Mouse (Mus musculus): ENCODE data around the gene Mast1. TPM values are rescaled to one million over a fixed set of nuclear protein-coding genes. Genes with fewer than 3 reads are reported as not detected.

Gene Mast1
- polyA plus RNA-seq, 1 experiment from 2014 or later = 3.8 TPM

GRCm38 (mm10) chr8:84925557-84925956 lies 11.6 kb downstream of the Mast1 start:
- Histone ChIP-seq H3K4me1 (peaks cover 15% of the 10 kb centered on the region), H3K27me3 (ENCODE audit: poor library complexity, severe bottlenecking) (peaks cover 50% of the 10 kb centered on the region), H3K4me3 (no peak overlapping the region), H3K9me3 (no peaks in the 10 kb centered on the region), H3K36me3 (replicated peaks) (no peaks in the 10 kb centered on the region; the same call in 1 of the 2 replicates), H3K27ac (no peak overlapping the region)
- DNase-seq (ENCODE audit: extremely low spot score, low spot score) = no peak
- 82% methylated on average over 7 of the region's 7 CpGs for WGBS

- 80% methylated on average over 2 of the region's 2 CpGs for WGBS
- Histone ChIP-seq H3K36me3 (replicated peaks) (peaks cover 3% of the 10 kb centered on the region; the same call in 1 of the 2 replicates), H3K27ac (no peak overlapping the region), H3K4me3 (no peak overlapping the region), H3K27me3 (ENCODE audit: poor library complexity, severe bottlenecking) (peaks cover 42% of the 10 kb centered on the region), H3K9me3 (no peaks in the 10 kb centered on the region), H3K4me1 (peaks cover 6% of the 10 kb centered on the region)
- DNase-seq (ENCODE audit: extremely low spot score, low spot score) = no peak
Measured at GRCm38 (mm10) chr8:84921596-84921995, 15.6 kb downstream of the Mast1 start.

- no peak for DNase-seq (ENCODE audit: extremely low spot score, low spot score)
- 96% methylated on average over 15 of the region's 15 CpGs for WGBS
- H3K4me1 ChIP-seq = peaks cover 9% of the 10 kb centered on the region
- peaks cover 58% of the 10 kb centered on the region for H3K27me3 ChIP-seq (ENCODE audit: poor library complexity, severe bottlenecking)
- H3K27ac ChIP-seq = no peak overlapping the region
- no peak overlapping the region for H3K4me3 ChIP-seq
- peaks cover 8% of the 10 kb centered on the region; the same call in 1 of the 2 replicates for H3K36me3 ChIP-seq (replicated peaks)
- peaks cover 4% of the 10 kb centered on the region; the same call in 1 of the 2 replicates for H3K9me3 ChIP-seq
Measured at GRCm38 (mm10) chr8:84918646-84919045, 18.5 kb downstream of the Mast1 start.

- Histone ChIP-seq H3K36me3 (replicated peaks) (peaks cover 8% of the 10 kb centered on the region; the same call in 1 of the 2 replicates), H3K27me3 (ENCODE audit: poor library complexity, severe bottlenecking) (peaks cover 64% of the 10 kb centered on the region), H3K4me3 (peak overlapping the region; percentile 11; the same call in 1 of the 2 replicates), H3K4me1 (peaks cover 18% of the 10 kb centered on the region), H3K9me3 (peaks cover 4% of the 10 kb centered on the region; the same call in 1 of the 2 replicates), H3K27ac (no peak overlapping the region)
- WGBS = 38% methylated on average over 20 of the region's 20 CpGs
- no peak for DNase-seq (ENCODE audit: extremely low spot score, low spot score)
Measured at GRCm38 (mm10) chr8:84917781-84918180, 19.4 kb downstream of the Mast1 start.

GRCm38 (mm10) chr8:84915269-84915668 lies 21.9 kb downstream of the Mast1 start:
- peaks cover 11% of the 10 kb centered on the region for H3K36me3 ChIP-seq (replicated peaks)
- WGBS = 89% methylated on average over 8 of the region's 8 CpGs
- H3K9me3 ChIP-seq = peaks cover 4% of the 10 kb centered on the region; the same call in 1 of the 2 replicates
- no peak for DNase-seq (ENCODE audit: extremely low spot score, low spot score)
- H3K27ac ChIP-seq = no peak overlapping the region
- peaks cover 24% of the 10 kb centered on the region for H3K4me1 ChIP-seq
- H3K4me3 ChIP-seq = no peak overlapping the region
- H3K27me3 ChIP-seq (ENCODE audit: poor library complexity, severe bottlenecking) = peaks cover 86% of the 10 kb centered on the region

- Histone ChIP-seq H3K27ac (no peak overlapping the region), H3K9me3 (peaks cover 4% of the 10 kb centered on the region; the same call in 1 of the 2 replicates), H3K4me1 (peaks cover 34% of the 10 kb centered on the region), H3K27me3 (ENCODE audit: poor library complexity, severe bottlenecking) (peaks cover 97% of the 10 kb centered on the region), H3K4me3 (peak overlapping the region; percentile 56), H3K36me3 (replicated peaks) (peaks cover 10% of the 10 kb centered on the region)
- 32% methylated on average over 4 of the region's 4 CpGs for WGBS
- DNase-seq (ENCODE audit: extremely low spot score, low spot score) = peak; percentile 44
Measured at GRCm38 (mm10) chr8:84913960-84914359, 23.2 kb downstream of the Mast1 start.

- peak overlapping the region; percentile 56 for H3K4me3 ChIP-seq
Measured at GRCm38 (mm10) chr8:84913502-84913900, 23.7 kb downstream of the Mast1 start.

GRCm38 (mm10) chr8:84912895-84913501 lies 24.2 kb downstream of the Mast1 start:
- peak; percentile 69 for DNase-seq (ENCODE audit: extremely low spot score, low spot score)
- Histone ChIP-seq H3K9me3 (peaks cover 4% of the 10 kb centered on the region; the same call in 1 of the 2 replicates), H3K27me3 (ENCODE audit: poor library complexity, severe bottlenecking) (peaks cover 92% of the 10 kb centered on the region), H3K4me3 (peak overlapping the region; percentile 56), H3K36me3 (replicated peaks) (peaks cover 10% of the 10 kb centered on the region), H3K4me1 (peaks cover 40% of the 10 kb centered on the region), H3K27ac (0 out of 2 replicates have a peak overlapping the region, but pooled peaks have one; percentile 27)
- 2% methylated on average over 55 of the region's 55 CpGs for WGBS

More at GRCm38 (mm10) chr8:84913502-84913900, 23.7 kb downstream of the Mast1 start:
- Histone ChIP-seq H3K9me3 (peaks cover 4% of the 10 kb centered on the region; the same call in 1 of the 2 replicates), H3K4me1 (peaks cover 38% of the 10 kb centered on the region), H3K27ac (peak overlapping the region; percentile 27; the same call in 1 of the 2 replicates), H3K27me3 (ENCODE audit: poor library complexity, severe bottlenecking) (peaks cover 97% of the 10 kb centered on the region), H3K36me3 (replicated peaks) (peaks cover 10% of the 10 kb centered on the region)
- no peak for DNase-seq (ENCODE audit: extremely low spot score, low spot score)
- WGBS = 17% methylated on average over 9 of the region's 9 CpGs

- H3K27me3 ChIP-seq (ENCODE audit: poor library complexity, severe bottlenecking) = peaks cover 86% of the 10 kb centered on the region
- peak overlapping the region; percentile 56 for H3K4me3 ChIP-seq
- H3K27ac ChIP-seq = no peak overlapping the region
- DNase-seq (ENCODE audit: extremely low spot score, low spot score) = no peak
- peaks cover 10% of the 10 kb centered on the region for H3K36me3 ChIP-seq (replicated peaks)
- peaks cover 35% of the 10 kb centered on the region for H3K4me1 ChIP-seq
- H3K9me3 ChIP-seq = peaks cover 4% of the 10 kb centered on the region; the same call in 1 of the 2 replicates
- WGBS = 21% methylated on average over 27 of the region's 27 CpGs
Measured at GRCm38 (mm10) chr8:84912391-84912790, 24.8 kb downstream of the Mast1 start.

GRCm38 (mm10) chr8:84911854-84912253 lies 25.3 kb downstream of the Mast1 start:
- peak overlapping the region; percentile 56; the same call in 1 of the 2 replicates for H3K4me3 ChIP-seq
- 82% methylated on average over 9 of the region's 9 CpGs for WGBS
- DNase-seq (ENCODE audit: extremely low spot score, low spot score) = no peak
- peaks cover 4% of the 10 kb centered on the region; the same call in 1 of the 2 replicates for H3K9me3 ChIP-seq
- H3K4me1 ChIP-seq = peaks cover 35% of the 10 kb centered on the region
- peaks cover 81% of the 10 kb centered on the region for H3K27me3 ChIP-seq (ENCODE audit: poor library complexity, severe bottlenecking)
- H3K27ac ChIP-seq = no peak overlapping the region
- peaks cover 10% of the 10 kb centered on the region for H3K36me3 ChIP-seq (replicated peaks)

- 89% methylated on average over 6 of the region's 6 CpGs for WGBS
- H3K36me3 ChIP-seq (replicated peaks) = peaks cover 5% of the 10 kb centered on the region
- peaks cover 71% of the 10 kb centered on the region for H3K27me3 ChIP-seq (ENCODE audit: poor library complexity, severe bottlenecking)
- no peak for DNase-seq (ENCODE audit: extremely low spot score, low spot score)
- H3K4me3 ChIP-seq = no peak overlapping the region
- peaks cover 35% of the 10 kb centered on the region for H3K4me1 ChIP-seq
- no peak overlapping the region for H3K27ac ChIP-seq
- peaks cover 4% of the 10 kb centered on the region; the same call in 1 of the 2 replicates for H3K9me3 ChIP-seq
Measured at GRCm38 (mm10) chr8:84910551-84910950, 26.6 kb downstream of the Mast1 start.

GRCm38 (mm10) chr8:84909949-84910348 lies 27.2 kb downstream of the Mast1 start:
- peaks cover 71% of the 10 kb centered on the region for H3K27me3 ChIP-seq (ENCODE audit: poor library complexity, severe bottlenecking)
- no peak overlapping the region for H3K4me3 ChIP-seq
- WGBS = 90% methylated on average over 5 of the region's 5 CpGs

GRCm38 (mm10) chr8:84909162-84909767 lies 27.9 kb downstream of the Mast1 start:
- DNase-seq (ENCODE audit: extremely low spot score, low spot score) = no peak
- H3K27ac ChIP-seq = peak overlapping the region; percentile 82
- H3K4me1 ChIP-seq = peaks cover 35% of the 10 kb centered on the region
- peak overlapping the region; percentile 59 for H3K4me3 ChIP-seq
- H3K9me3 ChIP-seq = peaks cover 4% of the 10 kb centered on the region; the same call in 1 of the 2 replicates
- H3K27me3 ChIP-seq (ENCODE audit: poor library complexity, severe bottlenecking) = peaks cover 71% of the 10 kb centered on the region
- H3K36me3 ChIP-seq (replicated peaks) = peaks cover 5% of the 10 kb centered on the region
- 51% methylated on average over 20 of the region's 20 CpGs for WGBS

More at GRCm38 (mm10) chr8:84909949-84910348, 27.2 kb downstream of the Mast1 start:
- no peak for DNase-seq (ENCODE audit: extremely low spot score, low spot score)
- Histone ChIP-seq H3K4me1 (peaks cover 35% of the 10 kb centered on the region), H3K9me3 (peaks cover 4% of the 10 kb centered on the region; the same call in 1 of the 2 replicates), H3K27ac (no peak overlapping the region), H3K36me3 (replicated peaks) (peaks cover 5% of the 10 kb centered on the region)
